Mouse (Mus musculus) adipose tissue, adult 10 weeks (tissue): Measurements from ENCODE around the gene Atp8a2. TPM values are rescaled to one million over a fixed set of nuclear protein-coding genes. Genes with fewer than 3 reads are reported as not detected.

Experiments
- polyA plus RNA-seq: library from polyadenylated mRNA; stranded (reverse); fragments of 350-450 nt; fragmentation: Illumina TruSeq; extraction: RNeasy Lipid Tissue Mini Kit (QIAGEN cat#74804); gene quantifications from one replicate; pipeline ENCODE4 v1.2.3, GENCODE M21; 2014; ENCODE audit warnings: low read depth, low replicate concordance

Gene Atp8a2
- polyA plus RNA-seq = 1.5 TPM

DNA sequence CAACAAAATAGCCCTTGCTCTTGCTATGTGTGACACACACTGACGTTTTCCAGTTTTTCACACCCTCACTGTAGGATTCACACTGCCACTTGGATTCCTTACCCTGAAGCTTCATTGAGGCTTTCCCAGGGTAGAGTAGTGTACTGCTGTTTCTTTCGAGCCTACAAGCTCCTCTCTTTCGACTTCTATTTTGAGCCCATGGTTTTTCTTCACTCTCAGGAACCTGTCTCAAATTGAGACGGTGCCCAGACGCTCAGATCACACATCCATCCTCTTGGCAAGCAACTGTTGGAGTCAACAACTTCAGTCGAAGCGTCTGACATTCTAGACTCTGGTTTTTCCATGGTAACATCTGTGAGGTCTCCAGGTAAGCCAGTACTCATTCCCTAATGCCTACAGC lies at the start of gene Atp8a2:
Atp8a2 (minus strand) TSS at position 296 of the 400 bp plus-strand sequence.

DNA sequence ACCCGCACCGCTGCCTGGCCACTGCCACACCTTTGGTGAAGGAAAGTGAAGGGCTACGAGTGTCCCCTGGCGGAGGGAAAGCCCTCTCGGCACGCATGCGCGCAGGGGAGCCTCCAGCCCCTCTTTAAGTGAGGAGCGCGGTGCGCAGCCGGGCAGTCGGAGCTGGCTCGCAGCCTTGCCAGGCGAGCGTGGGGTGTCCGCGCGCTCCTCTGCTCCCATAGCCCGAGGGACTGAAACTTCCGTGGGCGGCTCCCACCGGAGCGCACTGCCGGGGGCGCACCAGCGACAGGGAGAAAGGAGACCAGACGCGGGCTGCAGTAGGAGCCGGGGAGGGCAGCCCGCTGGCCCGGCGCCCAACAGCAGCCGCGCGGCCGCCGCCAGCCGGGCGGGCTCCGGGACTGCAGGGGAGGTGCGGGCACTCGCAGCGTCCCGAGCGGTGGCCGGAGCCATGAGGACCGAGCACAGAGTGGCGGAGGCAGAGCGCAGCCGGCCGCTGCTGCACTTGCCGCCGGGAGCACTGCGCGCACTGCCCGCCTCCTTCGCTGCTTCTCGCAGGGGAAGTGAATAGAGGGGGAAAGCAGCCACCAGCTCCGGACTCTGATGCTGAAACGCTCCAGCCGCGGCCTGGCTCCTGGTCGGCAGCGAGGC lies 571.7 kb downstream of the Atp8a2 start, which contains the start of gene Shisa2:
Shisa2 (plus strand) TSS at position 151 of the 648 bp plus-strand sequence.

DNA sequence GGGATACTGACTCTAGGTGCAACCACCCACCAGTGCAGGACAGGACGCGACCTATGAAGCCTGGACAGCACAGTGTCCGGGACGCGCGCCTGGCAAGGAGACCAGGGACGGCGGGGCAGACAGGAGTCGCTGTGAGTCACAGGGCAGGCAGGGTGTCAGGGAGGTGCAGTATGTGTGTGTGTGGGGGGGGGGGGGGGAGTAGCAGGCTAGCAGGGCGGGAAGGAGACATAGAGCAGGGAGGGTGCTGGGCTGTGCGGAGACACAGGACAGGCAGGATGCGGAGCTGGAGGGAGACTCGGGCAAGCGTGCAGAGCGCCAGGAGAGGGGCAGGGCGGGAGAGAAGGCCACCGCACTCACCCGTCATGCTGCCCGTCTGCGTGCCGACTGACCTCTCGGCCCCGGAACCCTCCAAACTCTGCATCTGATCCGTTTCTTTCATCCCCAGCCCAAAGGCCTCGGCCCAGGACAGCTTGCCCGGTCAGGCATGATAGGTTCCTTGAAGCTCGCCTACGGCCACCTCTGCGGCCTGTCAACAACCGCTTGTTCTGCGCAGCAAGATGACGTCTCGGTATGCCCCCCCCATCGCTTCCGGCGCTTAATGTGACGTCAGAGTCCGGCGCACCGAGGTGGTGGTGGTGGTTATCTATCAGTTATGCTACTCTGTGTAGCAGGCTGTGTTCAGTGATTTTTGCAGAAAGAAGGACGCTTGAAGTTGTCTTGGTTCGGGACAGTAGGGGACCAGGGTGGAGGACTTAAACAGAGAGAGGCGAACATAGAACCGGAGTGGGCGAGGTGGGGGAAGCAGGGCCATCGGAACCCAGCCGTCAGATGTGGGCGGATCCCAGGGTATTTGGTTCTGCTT lies 599.4 kb downstream of the Atp8a2 start, which contains the start of gene Cdadc1:
Cdadc1 (minus strand) TSS at position 562 of the 862 bp plus-strand sequence.

Other genes with a start within 250 kb of the Atp8a2 start
- not detected for gene Nupl1, start 54.3 kb upstream of the Atp8a2 start, polyA plus RNA-seq
- 27.1 TPM for gene Gm49336, start 54.3 kb upstream of the Atp8a2 start, polyA plus RNA-seq
- 38.2 TPM for gene Mtmr6, start 68.0 kb upstream of the Atp8a2 start, polyA plus RNA-seq
- gene Amer2, start 176.1 kb upstream of the Atp8a2 start, polyA plus RNA-seq = 0.58 TPM